Mouse (Mus musculus): ENCODE measurements around the gene Hsd17b11.
"Not testable (repeated sequence)": the region's sequence is repeated elsewhere in the genome, so short reads cannot be mapped to it uniquely, and the experiment has no call there.

Hsd17b11 gene

GRCm38 (mm10) chr5:103977907-103978570 lies 43.7 kb downstream of the Hsd17b11 start:
- DNase-seq: no peak

GRCm38 (mm10) chr5:103977297-103977696 lies 44.4 kb downstream of the Hsd17b11 start, which contains the start of gene Hsd17b13:
Gene Hsd17b13, minus strand, starts transcription at chr5:103977410.
- DNase-seq: no peak

- no peak for DNase-seq
Measured at GRCm38 (mm10) chr5:103975736-103976135, 46.0 kb downstream of the Hsd17b11 start.

GRCm38 (mm10) chr5:103972801-103973200 lies 48.9 kb downstream of the Hsd17b11 start:
- no peak for DNase-seq

GRCm38 (mm10) chr5:103972379-103972778 lies 49.3 kb downstream of the Hsd17b11 start:
- DNase-seq: no peak

- DNase-seq: no peak
Measured at GRCm38 (mm10) chr5:103971051-103971450, 50.7 kb downstream of the Hsd17b11 start.

GRCm38 (mm10) chr5:103962935-103963429 lies 58.7 kb downstream of the Hsd17b11 start:
- no peak for DNase-seq

GRCm38 (mm10) chr5:103954638-103955037 lies 67.1 kb downstream of the Hsd17b11 start:
- DNase-seq: no peak

GRCm38 (mm10) chr5:103953135-103954083 lies 68.3 kb downstream of the Hsd17b11 start:
- DNase-seq: no peak

GRCm38 (mm10) chr5:103950138-103950537 lies 71.6 kb downstream of the Hsd17b11 start:
- not testable (repeated sequence) for DNase-seq

GRCm38 (mm10) chr5:103943183-103943582 lies 78.5 kb downstream of the Hsd17b11 start:
- DNase-seq: no peak

GRCm38 (mm10) chr5:103939856-103940255 lies 81.9 kb downstream of the Hsd17b11 start:
- DNase-seq: no peak
